Mouse (Mus musculus): ENCODE measurements around the gene Litaf. TPM values are rescaled to one million over a fixed set of nuclear protein-coding genes. Genes with fewer than 3 reads are reported as not detected.

Gene Litaf
- total and polyA plus RNA-seq, 3 experiments = 25.7 to 50.1 TPM; not detected in 1

GRCm38 (mm10) chr16:11012571-11013463, 53.1 kb downstream of the Litaf start (continued):
- TF ChIP-seq USF2 (IDR thresholded peaks at IDR 0.05; ENCODE audit: borderline replicate concordance in 1 of 2, insufficient read depth in 1 of 2, low read depth in 1 of 2, low read length in 2 of 2) (no peak), UBTF (IDR thresholded peaks at IDR 0.05; ENCODE audit: borderline replicate concordance, insufficient read depth, low read depth, low read length) (no peak), POLR2AphosphoS2 (IDR thresholded peaks at IDR 0.05; ENCODE audit: low read length) (no peak; the same call in 1 of the 2 replicates), TCF12 (IDR thresholded peaks at IDR 0.05; ENCODE audit: low read depth, low read length) (peak; percentile 58; the same call in 1 of the 2 replicates), RCOR1 (IDR thresholded peaks at IDR 0.05; ENCODE audit: low read depth, low read length) (no peak)

DNA sequence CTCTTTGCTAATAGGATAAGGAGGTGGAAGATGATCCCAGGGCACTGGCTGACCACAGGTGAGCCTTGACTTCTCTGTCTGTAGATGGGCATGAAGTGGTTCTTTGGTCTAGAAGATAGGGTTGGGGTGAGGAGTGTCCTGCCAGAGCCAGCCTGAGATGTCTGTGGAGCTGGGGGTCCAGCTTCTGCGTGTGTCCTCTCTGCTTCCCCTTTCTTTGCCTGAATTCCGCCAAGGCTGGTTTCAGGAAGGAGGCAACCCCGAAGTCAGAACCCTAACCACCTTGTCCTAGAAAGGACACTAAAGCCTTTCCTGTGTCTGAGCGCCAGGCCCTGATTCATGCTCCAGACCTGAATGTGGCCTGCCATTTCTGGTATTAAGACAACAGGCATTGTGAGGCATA, 54.0 kb downstream of the Litaf start:
- TF ChIP-seq RAD21 (IDR thresholded peaks at IDR 0.05; ENCODE audit: low read depth, low read length) (no peak), HCFC1 (IDR thresholded peaks at IDR 0.05; ENCODE audit: low read depth, low read length) (no peak), BHLHE40 (IDR thresholded peaks at IDR 0.05; ENCODE audit: borderline replicate concordance, low read depth, low read length) (no peak), MYC (IDR thresholded peaks at IDR 0.05; ENCODE audit: low read depth, low read length) (no peak)
- Histone ChIP-seq H3K27ac (ENCODE audit: control insufficient read depth, low read depth, low read length) (peak overlapping the region; percentile 99), H3K27me3 (ENCODE audit: control insufficient read depth in 1 of 2, insufficient read depth in 2 of 2, low read length in 2 of 2) (no peaks in the 10 kb centered on the region), H3K9ac (ENCODE audit: control insufficient read depth, low read depth, low read length, poor library complexity, severe bottlenecking) (peak overlapping the region; percentile 81), H3K4me3 (ENCODE audit: control insufficient read depth in 1 of 2, insufficient read depth in 1 of 2, low read depth in 2 of 2, low read length in 2 of 2) (peak overlapping the region; percentile 77; a peak in 2 of 4 replicates), H3K4me1 (ENCODE audit: control insufficient read depth in 1 of 2, insufficient read depth in 2 of 2, low read length in 2 of 2) (peaks cover 10 to 21% of the 10 kb centered on the region in 2 experiments), H3K9me3 (replicated peaks; ENCODE audit: insufficient read depth, low read length) (no peaks in the 10 kb centered on the region), H3K36me3 (ENCODE audit: control insufficient read depth in 1 of 2, insufficient read depth in 2 of 2, low read length in 2 of 2) (peaks cover 0 to 13% of the 10 kb centered on the region in 2 experiments; a peak in 2 of 4 replicates), H3K79me2 (ENCODE audit: control insufficient read depth, insufficient read depth, low read length, poor library complexity) (no peaks in the 10 kb centered on the region)
- no peak for DNase-seq (ENCODE audit: low read depth, low spot score)

- Histone ChIP-seq H3K9me3 (replicated peaks; ENCODE audit: insufficient read depth, low read length) (no peaks in the 10 kb centered on the region), H3K4me3 (ENCODE audit: control insufficient read depth in 1 of 2, insufficient read depth in 1 of 2, low read depth in 2 of 2, low read length in 2 of 2) (no peak overlapping the region), H3K36me3 (ENCODE audit: control insufficient read depth in 1 of 2, insufficient read depth in 2 of 2, low read length in 2 of 2) (peaks cover 0 to 13% of the 10 kb centered on the region in 2 experiments; a peak in 2 of 4 replicates), H3K4me1 (ENCODE audit: control insufficient read depth in 1 of 2, insufficient read depth in 2 of 2, low read length in 2 of 2) (peaks cover 12 to 21% of the 10 kb centered on the region in 2 experiments), H3K27me3 (ENCODE audit: control insufficient read depth in 1 of 2, insufficient read depth in 2 of 2, low read length in 2 of 2) (no peaks in the 10 kb centered on the region), H3K9ac (ENCODE audit: control insufficient read depth, low read depth, low read length, poor library complexity, severe bottlenecking) (no peak overlapping the region), H3K79me2 (ENCODE audit: control insufficient read depth, insufficient read depth, low read length, poor library complexity) (no peaks in the 10 kb centered on the region), H3K27ac (ENCODE audit: control insufficient read depth, low read depth, low read length) (no peak overlapping the region)
- TF ChIP-seq NELFE (IDR thresholded peaks at IDR 0.05; ENCODE audit: low read depth, low read length) = no peak
- TF ChIP-seq SIN3A (IDR thresholded peaks at IDR 0.05; ENCODE audit: low read length) = no peak
- TF ChIP-seq MYB (IDR thresholded peaks at IDR 0.05; ENCODE audit: low read depth, low read length) = no peak
- no peak for TF ChIP-seq KAT2A (conservative IDR thresholded peaks at IDR 0.05; ENCODE audit: low read depth, low read length)
- TF ChIP-seq UBTF (IDR thresholded peaks at IDR 0.05; ENCODE audit: borderline replicate concordance, insufficient read depth, low read depth, low read length) = no peak
- TF ChIP-seq MAFK (IDR thresholded peaks at IDR 0.05; ENCODE audit: borderline replicate concordance, low read depth, low read length) = no peak
- TF ChIP-seq NRF1 (IDR thresholded peaks at IDR 0.05; ENCODE audit: insufficient read depth, low read depth, low read length, poor library complexity, severe bottlenecking) = no peak
- no peak for TF ChIP-seq EP300 (IDR thresholded peaks at IDR 0.05; ENCODE audit: low read depth in 1 of 2, low read length in 2 of 2)
- TF ChIP-seq ZC3H11A (IDR thresholded peaks at IDR 0.05; ENCODE audit: low read depth, low read length) = no peak
- TF ChIP-seq USF2 (IDR thresholded peaks at IDR 0.05; ENCODE audit: borderline replicate concordance in 1 of 2, insufficient read depth in 1 of 2, low read depth in 1 of 2, low read length in 2 of 2) = no peak
- no peak for TF ChIP-seq ZNF384 (IDR thresholded peaks at IDR 0.05; ENCODE audit: low read depth, low read length)
- TF ChIP-seq JUND (IDR thresholded peaks at IDR 0.05; ENCODE audit: low read depth, low read length) = no peak
- TF ChIP-seq MXI1 (IDR thresholded peaks at IDR 0.05; ENCODE audit: low read depth, low read length) = no peak
- no peak for TF ChIP-seq HCFC1 (IDR thresholded peaks at IDR 0.05; ENCODE audit: low read depth, low read length)
- TF ChIP-seq ELF1 (IDR thresholded peaks at IDR 0.05; ENCODE audit: low read depth, low read length) = no peak
- no peak for TF ChIP-seq RAD21 (IDR thresholded peaks at IDR 0.05; ENCODE audit: low read depth, low read length)
- TF ChIP-seq TCF12 (IDR thresholded peaks at IDR 0.05; ENCODE audit: low read depth, low read length) = no peak
- TF ChIP-seq ETS1 (IDR thresholded peaks at IDR 0.05; ENCODE audit: low read depth, low read length) = no peak
- no peak for TF ChIP-seq RCOR1 (IDR thresholded peaks at IDR 0.05; ENCODE audit: low read depth, low read length)
- TF ChIP-seq MAX (IDR thresholded peaks at IDR 0.05; ENCODE audit: low read length) = no peak
- DNase-seq (ENCODE audit: low read depth, low spot score) = no peak
Observed at GRCm38 (mm10) chr16:11011206-11011605, 54.8 kb downstream of the Litaf start.

All from MEL (cell line).